Mouse (Mus musculus) kidney, adult 2 months (tissue): ENCODE data around the gene 4931429L15Rik. TPM values are rescaled to one million over a fixed set of nuclear protein-coding genes. Genes with fewer than 3 reads are reported as not detected.
A peak's percentile ranks its signal among the peaks of the same experiment; 100 is the strongest.

Experiments
- DNase-seq: peaks from one replicate; pipeline ENCODE4 v3.0.0; 2021
- H3K27ac ChIP-seq: fragments of 200-500 bp; 2 replicates; pipeline ENCODE4 v1.5.1; 2012; ENCODE audit warnings: low read depth, low read length, control low read depth, inconsistent platforms; ENCODE audit not compliant: insufficient read depth
- H3K27me3 ChIP-seq: fragments of 200-500 bp; replicated peaks from 2 replicates; pipeline ENCODE4 v1.6.1; 2012; ENCODE audit warnings: mild to moderate bottlenecking, moderate library complexity, low read length, inconsistent platforms; ENCODE audit not compliant: control insufficient read depth, insufficient read depth
- H3K36me3 ChIP-seq: fragments of 200-500 bp; 2 replicates; pipeline ENCODE4 v1.6.1; 2012; ENCODE audit warnings: mild to moderate bottlenecking, moderate library complexity, low read length, inconsistent platforms; ENCODE audit not compliant: control insufficient read depth, insufficient read depth
- H3K4me1 ChIP-seq: fragments of 200-500 bp; 2 replicates; pipeline ENCODE4 v1.6.1; 2011; ENCODE audit warnings: low read length; ENCODE audit not compliant: control insufficient read depth, insufficient read depth
- H3K4me3 ChIP-seq: fragments of 200-500 bp; 2 replicates; pipeline ENCODE4 v1.5.1; 2011; ENCODE audit warnings: mild to moderate bottlenecking, low read depth, low read length, control low read depth; ENCODE audit not compliant: insufficient read depth
- CTCF ChIP-seq: fragments of 200-500 bp; conservative IDR thresholded peaks from 2 replicates; pipeline ENCODE4 v1.5.1; 2011; ENCODE audit warnings: low read depth, mild to moderate bottlenecking, control low read depth, low read length, moderate library complexity, mixed read lengths; ENCODE audit not compliant: insufficient read depth, insufficient read length
- POLR2A ChIP-seq: fragments of 200-500 bp; IDR thresholded peaks from one replicate; pipeline ENCODE4 v1.6.1; 2011; ENCODE audit warnings: low read depth, low read length, control low read depth
- WGBS: fragments of 180-500 bp; shearing (Covaris S2); methylation state at CpG from one replicate; pipeline ENCODE4 v1.1.7; 2018; 5-methylcytosine and 5-hydroxymethylcytosine counted together
- polyA plus RNA-seq: library from polyadenylated mRNA; depleted of rRNA; stranded (reverse); fragments of >200 nt; gene quantifications from 2 replicates; pipeline ENCODE4 v1.2.3, GENCODE M21; 2012

The 4931429L15Rik gene
- polyA plus RNA-seq, 1 experiment: not detected

- Histone ChIP-seq H3K27ac (no peak overlapping the region), H3K27me3 (no peaks in the 10 kb centered on the region), H3K36me3 (no peaks in the 10 kb centered on the region), H3K4me3 (no peak overlapping the region), H3K4me1 (no peaks in the 10 kb centered on the region)
- TF ChIP-seq POLR2A (no peak), CTCF (no peak)
- 37% methylated on average over 2 of the region's 2 CpGs for WGBS
- no peak for DNase-seq
Measured at GRCm38 (mm10) chr9:46314921-46315320, 4.9 kb downstream of the 4931429L15Rik start.

GRCm38 (mm10) chr9:46314507-46314906, 5.3 kb downstream of the 4931429L15Rik start:
- TF ChIP-seq POLR2A (no peak), CTCF (peak; percentile 99; the same call in 1 of the 2 replicates)
- Histone ChIP-seq H3K36me3 (no peaks in the 10 kb centered on the region), H3K4me1 (no peaks in the 10 kb centered on the region), H3K4me3 (no peak overlapping the region), H3K27ac (no peak overlapping the region), H3K27me3 (no peaks in the 10 kb centered on the region)
- peak; percentile 67 for DNase-seq
- 7% methylated on average over 4 of the region's 4 CpGs for WGBS

- 15% methylated on average over 7 of the region's 7 CpGs for WGBS
Measured at GRCm38 (mm10) chr9:46309121-46309520, 10.7 kb downstream of the 4931429L15Rik start.

GRCm38 (mm10) chr9:46302142-46302541, 17.6 kb downstream of the 4931429L15Rik start:
- WGBS: 8% methylated on average over 2 of the region's 2 CpGs
- DNase-seq: peak; percentile 38

More at GRCm38 (mm10) chr9:46309121-46309520, 10.7 kb downstream of the 4931429L15Rik start:
- DNase-seq: peak; percentile 22
- no peaks in the 10 kb centered on the region for H3K27me3 ChIP-seq
- H3K4me3 ChIP-seq: no peak overlapping the region
- H3K36me3 ChIP-seq: no peaks in the 10 kb centered on the region
- no peak overlapping the region for H3K27ac ChIP-seq
- no peaks in the 10 kb centered on the region for H3K4me1 ChIP-seq
- TF ChIP-seq POLR2A (no peak), CTCF (peak; percentile 61)

GRCm38 (mm10) chr9:46298381-46298780, 21.4 kb downstream of the 4931429L15Rik start:
- 67% methylated on average over 4 of the region's 4 CpGs for WGBS
- peak; percentile 24 for DNase-seq
- no peak overlapping the region for H3K27ac ChIP-seq
- no peaks in the 10 kb centered on the region for H3K4me1 ChIP-seq
- no peaks in the 10 kb centered on the region for H3K36me3 ChIP-seq
- H3K4me3 ChIP-seq: no peak overlapping the region
- TF ChIP-seq POLR2A (no peak), CTCF (no peak)
- no peaks in the 10 kb centered on the region for H3K27me3 ChIP-seq

More at GRCm38 (mm10) chr9:46302142-46302541, 17.6 kb downstream of the 4931429L15Rik start:
- Histone ChIP-seq H3K4me1 (no peaks in the 10 kb centered on the region), H3K27me3 (no peaks in the 10 kb centered on the region), H3K36me3 (no peaks in the 10 kb centered on the region), H3K4me3 (no peak overlapping the region), H3K27ac (no peak overlapping the region)
- no peak for TF ChIP-seq POLR2A
- TF ChIP-seq CTCF: peak; percentile 97

GRCm38 (mm10) chr9:46282631-46283436, 37.0 kb downstream of the 4931429L15Rik start, which contains the start of gene Bud13:
Gene Bud13, plus strand, starts transcription at chr9:46283008.
- peaks cover 2% of the 10 kb centered on the region; the same call in 1 of the 2 replicates for H3K4me1 ChIP-seq
- peak within 1 kb of the TSS; percentile 86 for H3K4me3 ChIP-seq
- no peaks in the 10 kb centered on the region; the same call in 1 of the 2 replicates for H3K36me3 ChIP-seq
- peak within 1 kb of the TSS; percentile 2; the same call in 1 of the 2 replicates for H3K27ac ChIP-seq
- DNase-seq: peak; percentile 94
- TF ChIP-seq POLR2A (peak; percentile 47), CTCF (peak; percentile 45; the same call in 1 of the 2 replicates)
- under 1% methylated on average over 55 of the region's 55 CpGs for WGBS
- H3K27me3 ChIP-seq: no peaks in the 10 kb centered on the region

- Histone ChIP-seq H3K36me3 (peaks cover 3% of the 10 kb centered on the region; the same call in 1 of the 2 replicates), H3K4me3 (no peak overlapping the region), H3K27me3 (no peaks in the 10 kb centered on the region), H3K4me1 (no peaks in the 10 kb centered on the region), H3K27ac (no peak overlapping the region)
- 73% methylated on average over 9 of the region's 9 CpGs for WGBS
- TF ChIP-seq POLR2A (no peak), CTCF (no peak)
- DNase-seq: no peak
Measured at GRCm38 (mm10) chr9:46274494-46274893, 45.3 kb downstream of the 4931429L15Rik start.
